Mouse (Mus musculus): Measurements from ENCODE around the gene Rspo3.

DNA sequence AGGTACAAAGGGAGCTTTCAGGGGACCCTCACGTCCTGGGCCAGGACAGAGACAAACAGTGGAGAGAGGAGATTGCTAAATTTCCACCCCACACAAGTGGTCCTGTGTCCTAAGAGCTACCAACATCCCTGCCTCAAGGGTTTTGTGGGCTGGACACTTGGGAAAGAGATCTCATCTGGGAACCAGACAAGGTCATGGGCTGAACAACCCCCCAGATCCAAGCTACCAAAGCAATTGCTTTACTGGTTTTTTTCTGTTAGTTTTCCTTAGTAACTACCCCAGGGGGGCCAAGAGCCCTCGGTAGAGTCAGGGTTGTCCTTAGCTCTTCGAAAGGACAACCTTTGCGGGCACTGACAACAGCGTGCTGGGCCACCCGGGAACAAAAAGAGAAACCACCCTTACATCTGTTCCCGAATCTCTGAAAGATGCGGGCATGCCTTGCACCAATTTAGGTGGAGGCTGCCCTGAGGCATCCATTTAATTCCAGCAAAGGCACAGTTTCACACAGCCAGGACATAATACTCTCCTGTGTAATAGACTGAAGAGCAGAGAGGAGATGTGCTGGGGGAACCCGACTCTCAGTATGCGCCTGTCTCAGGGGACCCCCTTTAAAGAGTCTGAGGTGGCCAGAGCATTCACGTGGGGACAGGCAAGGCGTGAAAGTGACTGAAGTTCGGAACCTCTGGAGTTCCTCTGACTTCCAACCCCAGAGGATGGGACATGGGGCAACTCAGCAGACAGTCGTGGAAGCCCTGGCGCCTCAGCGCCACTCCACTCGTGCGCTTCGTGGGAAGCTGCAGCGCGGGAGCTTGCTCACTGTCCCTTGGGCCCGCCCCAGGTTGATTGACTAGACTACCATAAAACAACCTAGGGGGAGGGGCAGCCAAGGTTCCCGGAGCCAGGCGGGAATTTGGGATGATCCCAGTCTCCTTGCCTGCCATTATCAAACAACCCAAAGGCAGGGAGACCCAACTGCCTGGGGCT lies 1.5 kb downstream of the Rspo3 start:
- no peak for TF ChIP-seq GATA1 (IDR thresholded peaks at IDR 0.05; ENCODE audit: borderline replicate concordance, low read length)
- no peak for TF ChIP-seq FLI1 (IDR thresholded peaks at IDR 0.05; ENCODE audit: low read length)

Measured in megakaryocyte, embryonic 14.5 days (primary cell).